Mouse (Mus musculus): ENCODE results near the gene Tnfrsf14. TPM values are rescaled to one million over a fixed set of nuclear protein-coding genes. Genes with fewer than 3 reads are reported as not detected.

Tnfrsf14 gene
- 1.8 and 2.9 TPM in 2 replicates for polyA plus RNA-seq (2016; fragmentation: Nextera tagmentation; extraction: Ambion mirVana)

DNA sequence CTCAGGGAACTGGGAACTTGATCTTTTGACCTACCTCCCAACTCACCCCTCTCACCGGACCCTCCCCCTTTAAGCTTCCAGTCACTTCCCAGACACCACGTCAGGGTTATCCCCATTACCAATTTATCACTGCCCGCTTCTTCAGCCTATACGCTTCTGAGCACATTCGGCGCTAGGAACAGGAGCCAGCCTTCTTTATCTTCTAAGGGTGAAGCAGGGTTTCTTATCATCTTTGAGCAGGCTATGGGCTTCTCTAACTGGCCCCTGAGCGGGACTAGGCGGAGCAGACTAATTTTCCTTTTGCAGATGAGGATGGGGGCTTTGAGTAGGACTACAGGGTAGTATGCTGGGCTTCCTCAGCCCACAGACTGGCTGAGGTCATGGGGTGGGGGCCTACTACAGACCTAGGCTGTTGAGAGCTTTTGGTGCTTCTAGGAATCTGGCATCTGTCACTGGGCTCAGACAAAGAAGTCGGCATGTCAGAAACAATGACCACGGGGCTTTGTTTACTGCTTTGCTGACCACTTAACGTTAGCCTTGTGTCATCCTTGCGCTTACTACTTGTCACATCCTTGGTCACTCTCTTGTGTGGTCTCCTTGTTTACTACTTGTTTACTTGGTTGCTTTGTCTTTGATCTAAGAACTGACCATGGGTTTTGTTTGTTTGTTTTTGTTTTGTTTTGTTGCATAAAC, at the start of gene Tnfrsf14:
TSS of gene Tnfrsf14 (minus strand) at position 169 of the 693 bp plus-strand sequence.
- peaks cover 21% of the 10 kb centered on the region for H3K4me1 ChIP-seq (replicated peaks)
- peak within 1 kb of the TSS; percentile 30 for H3K27ac ChIP-seq (ENCODE audit: poor library complexity, severe bottlenecking)
- H3K4me2 ChIP-seq, result peak within 1 kb of the TSS; percentile 46
- peaks cover 10% of the 10 kb centered on the region; the same call in 1 of the 2 replicates for H3K27me3 ChIP-seq (replicated peaks)
- peak; percentile 88 for ATAC-seq (ENCODE audit: insufficient number of reproducible peaks, low FRiP score)
- peak within 1 kb of the TSS; percentile 52 for H3K9ac ChIP-seq
- WGBS, result 14% methylated on average over 12 of the region's 12 CpGs
- H3K4me3 ChIP-seq, result peak within 1 kb of the TSS; percentile 22
- 0 out of 2 replicates have a peak, but pooled peaks cover 4% of the 10 kb centered on the region for H3K9me3 ChIP-seq (replicated peaks)
- no peaks in the 10 kb centered on the region for H3K36me3 ChIP-seq

- WGBS, result 84% methylated on average over 11 of the region's 11 CpGs
Measured at GRCm38 (mm10) chr4:154974163-154974611, 45.8 kb upstream of the Tnfrsf14 start.

GRCm38 (mm10) chr4:154972546-154972945, 44.2 kb upstream of the Tnfrsf14 start:
- H3K36me3 ChIP-seq, result peaks cover 88% of the 10 kb centered on the region
- H3K4me2 ChIP-seq, result no peak overlapping the region
- no peak overlapping the region for H3K9ac ChIP-seq
- 96% methylated on average over 12 of the region's 12 CpGs for WGBS
- peaks cover 10% of the 10 kb centered on the region for H3K4me1 ChIP-seq (replicated peaks)
- H3K9me3 ChIP-seq (replicated peaks), result no peaks in the 10 kb centered on the region
- ATAC-seq (ENCODE audit: insufficient number of reproducible peaks, low FRiP score), result no peak
- no peaks in the 10 kb centered on the region for H3K27me3 ChIP-seq (replicated peaks)
- H3K27ac ChIP-seq (ENCODE audit: poor library complexity, severe bottlenecking), result no peak overlapping the region
- no peak overlapping the region for H3K4me3 ChIP-seq

More at GRCm38 (mm10) chr4:154974163-154974611, 45.8 kb upstream of the Tnfrsf14 start:
- no peak overlapping the region for H3K4me3 ChIP-seq
- no peak overlapping the region for H3K4me2 ChIP-seq
- H3K27me3 ChIP-seq (replicated peaks), result no peaks in the 10 kb centered on the region
- no peak overlapping the region for H3K27ac ChIP-seq (ENCODE audit: poor library complexity, severe bottlenecking)
- H3K9me3 ChIP-seq (replicated peaks), result no peaks in the 10 kb centered on the region
- no peak for ATAC-seq (ENCODE audit: insufficient number of reproducible peaks, low FRiP score)
- H3K9ac ChIP-seq, result no peak overlapping the region
- peaks cover 100% of the 10 kb centered on the region for H3K36me3 ChIP-seq
- H3K4me1 ChIP-seq (replicated peaks), result no peaks in the 10 kb centered on the region

GRCm38 (mm10) chr4:154967173-154967572, 38.8 kb upstream of the Tnfrsf14 start:
- WGBS, result 67% methylated on average over 5 of the region's 5 CpGs

GRCm38 (mm10) chr4:154965856-154966255, 37.5 kb upstream of the Tnfrsf14 start:
- H3K4me1 ChIP-seq (replicated peaks), result peaks cover 52% of the 10 kb centered on the region
- ATAC-seq (ENCODE audit: insufficient number of reproducible peaks, low FRiP score), result no peak

More at GRCm38 (mm10) chr4:154967173-154967572, 38.8 kb upstream of the Tnfrsf14 start:
- Histone ChIP-seq H3K4me3 (no peak overlapping the region), H3K36me3 (peaks cover 39% of the 10 kb centered on the region), H3K9ac (no peak overlapping the region), H3K27ac (ENCODE audit: poor library complexity, severe bottlenecking) (no peak overlapping the region), H3K9me3 (replicated peaks) (no peaks in the 10 kb centered on the region), H3K4me1 (replicated peaks) (peaks cover 44% of the 10 kb centered on the region), H3K4me2 (no peak overlapping the region), H3K27me3 (replicated peaks) (peaks cover 13% of the 10 kb centered on the region)
- ATAC-seq (ENCODE audit: insufficient number of reproducible peaks, low FRiP score), result no peak

GRCm38 (mm10) chr4:154964581-154965235, 36.3 kb upstream of the Tnfrsf14 start:
- peak overlapping the region; percentile 92 for H3K9ac ChIP-seq
- under 1% methylated on average over 36 of the region's 36 CpGs for WGBS
- peak overlapping the region; percentile 84 for H3K27ac ChIP-seq (ENCODE audit: poor library complexity, severe bottlenecking)
- peaks cover 64% of the 10 kb centered on the region for H3K4me1 ChIP-seq (replicated peaks)
- H3K36me3 ChIP-seq, result peaks cover 14% of the 10 kb centered on the region
- ATAC-seq (ENCODE audit: insufficient number of reproducible peaks, low FRiP score), result no peak; the same call in 1 of the 2 replicates
- H3K4me2 ChIP-seq, result peak overlapping the region; percentile 81
- H3K27me3 ChIP-seq (replicated peaks), result peaks cover 38% of the 10 kb centered on the region
- H3K4me3 ChIP-seq, result peak overlapping the region; percentile 91
- no peaks in the 10 kb centered on the region for H3K9me3 ChIP-seq (replicated peaks)

More at GRCm38 (mm10) chr4:154965856-154966255, 37.5 kb upstream of the Tnfrsf14 start:
- no peaks in the 10 kb centered on the region for H3K9me3 ChIP-seq (replicated peaks)
- peak overlapping the region; percentile 56; the same call in 1 of the 2 replicates for H3K27ac ChIP-seq (ENCODE audit: poor library complexity, severe bottlenecking)
- H3K36me3 ChIP-seq, result peaks cover 26% of the 10 kb centered on the region
- 82% methylated on average over 3 of the region's 3 CpGs for WGBS
- peak overlapping the region; percentile 56; the same call in 1 of the 2 replicates for H3K9ac ChIP-seq
- H3K4me2 ChIP-seq, result peak overlapping the region; percentile 81; the same call in 1 of the 2 replicates
- H3K4me3 ChIP-seq, result no peak overlapping the region
- H3K27me3 ChIP-seq (replicated peaks), result peaks cover 27% of the 10 kb centered on the region

GRCm38 (mm10) chr4:154963901-154964580, 35.7 kb upstream of the Tnfrsf14 start, which contains the start of gene Pank4:
Gene Pank4 (plus strand): TSS chr4:154964123.
- ATAC-seq (ENCODE audit: insufficient number of reproducible peaks, low FRiP score), result peak; percentile 94
- peak within 1 kb of the TSS; percentile 81 for H3K4me2 ChIP-seq
- H3K9ac ChIP-seq, result peak within 1 kb of the TSS; percentile 92
- H3K4me1 ChIP-seq (replicated peaks), result peaks cover 64% of the 10 kb centered on the region
- peaks cover 7% of the 10 kb centered on the region for H3K36me3 ChIP-seq
- no peaks in the 10 kb centered on the region for H3K9me3 ChIP-seq (replicated peaks)
- WGBS, result under 1% methylated on average over 66 of the region's 66 CpGs
- H3K27me3 ChIP-seq (replicated peaks), result peaks cover 45% of the 10 kb centered on the region
- H3K27ac ChIP-seq (ENCODE audit: poor library complexity, severe bottlenecking), result peak within 1 kb of the TSS; percentile 84
- H3K4me3 ChIP-seq, result peak within 1 kb of the TSS; percentile 91

DNA sequence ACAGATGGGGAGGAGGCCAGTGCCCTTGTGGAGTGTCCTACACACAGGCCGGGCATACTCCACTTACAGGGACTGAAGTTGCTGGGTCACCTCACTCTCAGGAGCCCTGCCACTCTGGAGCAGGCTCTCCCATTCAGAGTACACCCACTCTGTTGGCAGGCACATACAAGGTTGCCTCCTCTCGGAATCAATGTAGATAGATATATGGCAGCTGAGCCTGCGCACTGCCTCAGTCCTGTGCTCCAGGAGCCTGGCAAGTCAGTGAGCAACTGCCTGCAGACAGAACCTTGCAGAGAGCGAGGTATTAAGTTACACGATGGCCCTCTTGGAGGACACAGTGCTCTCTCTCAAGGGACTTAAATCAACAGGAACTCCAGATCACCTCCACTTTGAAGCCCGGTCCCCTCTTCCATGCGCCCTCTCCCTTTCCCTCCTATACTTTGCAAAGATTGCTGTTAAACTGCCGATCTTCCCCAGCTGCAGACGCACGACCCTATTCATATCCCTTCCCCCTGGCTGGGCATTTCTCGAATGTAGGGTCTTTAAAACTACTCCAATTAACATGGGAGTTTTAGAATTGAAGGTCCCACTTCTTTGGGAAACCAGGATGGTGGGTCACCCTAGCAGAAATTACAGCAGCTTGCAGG, 35.0 kb upstream of the Tnfrsf14 start:
- H3K9me3 ChIP-seq (replicated peaks), result no peaks in the 10 kb centered on the region
- 30% methylated on average over 11 of the region's 11 CpGs for WGBS
- H3K27me3 ChIP-seq (replicated peaks), result peaks cover 52% of the 10 kb centered on the region
- H3K4me2 ChIP-seq, result peak overlapping the region; percentile 56
- no peak for ATAC-seq (ENCODE audit: insufficient number of reproducible peaks, low FRiP score)
- no peak overlapping the region; the same call in 1 of the 2 replicates for H3K9ac ChIP-seq
- H3K4me1 ChIP-seq (replicated peaks), result peaks cover 64% of the 10 kb centered on the region
- peak overlapping the region; percentile 91 for H3K4me3 ChIP-seq
- peaks cover 5% of the 10 kb centered on the region; the same call in 1 of the 2 replicates for H3K36me3 ChIP-seq
- no peak overlapping the region for H3K27ac ChIP-seq (ENCODE audit: poor library complexity, severe bottlenecking)

DNA sequence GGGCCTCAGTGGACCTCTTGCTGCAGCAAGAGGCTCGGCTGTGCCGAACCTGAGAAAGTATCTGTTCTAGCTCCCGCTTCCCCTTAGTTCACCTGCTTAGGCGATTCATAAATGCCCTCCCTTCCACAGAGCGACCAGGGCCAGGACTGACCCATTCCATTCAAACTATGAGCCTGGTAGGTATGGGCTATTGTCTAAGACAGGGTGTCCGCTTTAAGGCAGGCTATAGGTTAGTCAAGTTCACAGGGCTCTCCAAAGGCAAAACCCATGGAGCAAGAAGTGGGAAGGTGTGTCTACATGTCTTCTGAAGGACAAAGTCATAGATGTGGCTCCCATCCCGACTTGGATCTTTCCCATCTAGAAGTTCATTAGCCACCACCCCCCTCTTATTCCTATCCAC, 34.3 kb upstream of the Tnfrsf14 start:
- Histone ChIP-seq H3K27me3 (replicated peaks) (peaks cover 57% of the 10 kb centered on the region), H3K36me3 (peaks cover 5% of the 10 kb centered on the region; the same call in 1 of the 2 replicates), H3K4me1 (replicated peaks) (peaks cover 63% of the 10 kb centered on the region), H3K4me3 (no peak overlapping the region), H3K27ac (ENCODE audit: poor library complexity, severe bottlenecking) (no peak overlapping the region), H3K9ac (no peak overlapping the region), H3K4me2 (no peak overlapping the region), H3K9me3 (replicated peaks) (no peaks in the 10 kb centered on the region)
- no peak for ATAC-seq (ENCODE audit: insufficient number of reproducible peaks, low FRiP score)
- 70% methylated on average over 7 of the region's 7 CpGs for WGBS

GRCm38 (mm10) chr4:154961911-154962310, 33.5 kb upstream of the Tnfrsf14 start:
- no peak for ATAC-seq (ENCODE audit: insufficient number of reproducible peaks, low FRiP score)
- Histone ChIP-seq H3K9ac (no peak overlapping the region), H3K36me3 (peaks cover 5% of the 10 kb centered on the region; the same call in 1 of the 2 replicates), H3K4me1 (replicated peaks) (peaks cover 59% of the 10 kb centered on the region), H3K4me3 (no peak overlapping the region), H3K27me3 (replicated peaks) (peaks cover 65% of the 10 kb centered on the region), H3K4me2 (peak overlapping the region; percentile 72; the same call in 1 of the 2 replicates), H3K9me3 (replicated peaks) (no peaks in the 10 kb centered on the region), H3K27ac (ENCODE audit: poor library complexity, severe bottlenecking) (no peak overlapping the region)
- 26% methylated on average over 13 of the region's 13 CpGs for WGBS

All from heart, embryonic 12.5 days (tissue).